Mouse (Mus musculus) thymus, postnatal 25 days (tissue): ENCODE data around the gene Slmap.
"Not testable (repeated sequence)": the region's sequence is repeated elsewhere in the genome, so short reads cannot be mapped to it uniquely, and the experiment has no call there.

Experiments used
- DNase-seq: peaks from one replicate; pipeline ENCODE4 v3.0.0; 2022

The Slmap gene

GRCm38 (mm10) chr14:26466544-26467125 lies 68.1 kb downstream of the Slmap start:
- no peak for DNase-seq

GRCm38 (mm10) chr14:26465898-26466297 lies 68.8 kb downstream of the Slmap start:
- DNase-seq: no peak

- DNase-seq: peak; percentile 27
Measured at GRCm38 (mm10) chr14:26459516-26459915, 75.2 kb downstream of the Slmap start.

- no peak for DNase-seq
Measured at GRCm38 (mm10) chr14:26454851-26455250, 79.9 kb downstream of the Slmap start.

GRCm38 (mm10) chr14:26450036-26450800 lies 84.5 kb downstream of the Slmap start:
- no peak for DNase-seq

GRCm38 (mm10) chr14:26448581-26448980 lies 86.2 kb downstream of the Slmap start:
- no peak for DNase-seq

GRCm38 (mm10) chr14:26447223-26447622 lies 87.5 kb downstream of the Slmap start:
- DNase-seq: no peak

GRCm38 (mm10) chr14:26446538-26446937 lies 88.2 kb downstream of the Slmap start:
- no peak for DNase-seq

- DNase-seq: no peak
Measured at GRCm38 (mm10) chr14:26442534-26442933, 92.2 kb downstream of the Slmap start.

GRCm38 (mm10) chr14:26441041-26441812 lies 93.5 kb downstream of the Slmap start:
- no peak for DNase-seq

GRCm38 (mm10) chr14:26439996-26440395 lies 94.7 kb downstream of the Slmap start:
- DNase-seq: no peak

- DNase-seq: no peak
Measured at GRCm38 (mm10) chr14:26437771-26438170, 97.0 kb downstream of the Slmap start.

- DNase-seq: no peak
Measured at GRCm38 (mm10) chr14:26436304-26436703, 98.4 kb downstream of the Slmap start.

GRCm38 (mm10) chr14:26432320-26432719 lies 102.4 kb downstream of the Slmap start:
- no peak for DNase-seq

GRCm38 (mm10) chr14:26431919-26432318 lies 102.8 kb downstream of the Slmap start:
- no peak for DNase-seq

- DNase-seq: no peak
Measured at GRCm38 (mm10) chr14:26420231-26420630, 114.5 kb downstream of the Slmap start.

GRCm38 (mm10) chr14:26417956-26418355 lies 116.8 kb downstream of the Slmap start:
- no peak for DNase-seq

GRCm38 (mm10) chr14:26417088-26417487 lies 117.6 kb downstream of the Slmap start:
- no peak for DNase-seq

- no peak for DNase-seq
Measured at GRCm38 (mm10) chr14:26413581-26413980, 121.2 kb downstream of the Slmap start.

- no peak for DNase-seq
Measured at GRCm38 (mm10) chr14:26406746-26407145, 128.0 kb downstream of the Slmap start.

GRCm38 (mm10) chr14:26398508-26399160 lies 136.1 kb downstream of the Slmap start:
- peak; percentile 4 for DNase-seq

- DNase-seq: no peak
Measured at GRCm38 (mm10) chr14:26391866-26392265, 142.9 kb downstream of the Slmap start.

GRCm38 (mm10) chr14:26388961-26389360 lies 145.8 kb downstream of the Slmap start:
- not testable (repeated sequence) for DNase-seq
